Mouse (Mus musculus) gastrocnemius, adult 8-10 months (tissue): ENCODE data around the gene Art3. TPM values are rescaled to one million over a fixed set of nuclear protein-coding genes. Genes with fewer than 3 reads are reported as not detected.
"Not testable (repeated sequence)": the region's sequence is repeated elsewhere in the genome, so short reads cannot be mapped to it uniquely, and the experiment has no call there.

Experiments used
- DNase-seq, 2 experiments: peaks; one replicate each; pipeline ENCODE4 v3.0.0; 2022; ENCODE audit warnings: low spot score in 2 of 2
- total RNA-seq, 4 experiments: library from RNA; stranded (reverse); gene quantifications; 2 replicates each; pipeline ENCODE4 v1.2.4; 2022

Art3 gene
- total RNA-seq, 4 experiments from 2014 or later: 404 to 480 (median 430) TPM

- no peak for DNase-seq
Measured at GRCm38 (mm10) chr5:92336743-92337142, 5.1 kb downstream of the Art3 start.

GRCm38 (mm10) chr5:92340606-92341005 lies 9.0 kb downstream of the Art3 start:
- DNase-seq: no peak

- DNase-seq: peak in 1 of 2 experiments; percentile 47
Measured at GRCm38 (mm10) chr5:92345006-92345405, 13.4 kb downstream of the Art3 start.

- peak; percentile 23 to 26 for DNase-seq
Measured at GRCm38 (mm10) chr5:92348794-92349413, 17.3 kb downstream of the Art3 start, which contains the start of gene Cxcl10. Cxcl10 (minus strand) TSS chr5:92348889.

- no peak for DNase-seq
Measured at GRCm38 (mm10) chr5:92349731-92350130, 18.1 kb downstream of the Art3 start.

GRCm38 (mm10) chr5:92352716-92353115 lies 21.1 kb downstream of the Art3 start:
- DNase-seq: not testable (repeated sequence)

- DNase-seq: peak; percentile 27 to 59
Measured at GRCm38 (mm10) chr5:92353517-92353916, 21.9 kb downstream of the Art3 start.

GRCm38 (mm10) chr5:92358033-92358432 lies 26.4 kb downstream of the Art3 start:
- no peak for DNase-seq

- no peak for DNase-seq
Measured at GRCm38 (mm10) chr5:92358767-92359455, 27.3 kb downstream of the Art3 start.

- DNase-seq: no peak
Measured at GRCm38 (mm10) chr5:92363179-92363578, 31.6 kb downstream of the Art3 start.

- no peak for DNase-seq
Measured at GRCm38 (mm10) chr5:92364011-92364410, 32.4 kb downstream of the Art3 start.

GRCm38 (mm10) chr5:92365146-92365705 lies 33.6 kb downstream of the Art3 start:
- DNase-seq: no peak

- DNase-seq: no peak
Measured at GRCm38 (mm10) chr5:92366565-92366964, 34.9 kb downstream of the Art3 start.

GRCm38 (mm10) chr5:92368392-92368791 lies 36.8 kb downstream of the Art3 start:
- DNase-seq: no peak

GRCm38 (mm10) chr5:92369151-92369994 lies 37.7 kb downstream of the Art3 start:
- DNase-seq: peak; percentile 35 to 66

GRCm38 (mm10) chr5:92370392-92370791 lies 38.8 kb downstream of the Art3 start:
- DNase-seq: no peak

- no peak for DNase-seq
Measured at GRCm38 (mm10) chr5:92370891-92371290, 39.3 kb downstream of the Art3 start.

- no peak for DNase-seq
Measured at GRCm38 (mm10) chr5:92371361-92371976, 39.8 kb downstream of the Art3 start.

- DNase-seq: no peak
Measured at GRCm38 (mm10) chr5:92372605-92373004, 41.0 kb downstream of the Art3 start.

- DNase-seq: no peak
Measured at GRCm38 (mm10) chr5:92374721-92375142, 43.1 kb downstream of the Art3 start.

GRCm38 (mm10) chr5:92375368-92375767 lies 43.7 kb downstream of the Art3 start:
- DNase-seq: no peak
